9 mouse cellular contexts compared by ENCODE assay signal in the genomic region with DNA sequence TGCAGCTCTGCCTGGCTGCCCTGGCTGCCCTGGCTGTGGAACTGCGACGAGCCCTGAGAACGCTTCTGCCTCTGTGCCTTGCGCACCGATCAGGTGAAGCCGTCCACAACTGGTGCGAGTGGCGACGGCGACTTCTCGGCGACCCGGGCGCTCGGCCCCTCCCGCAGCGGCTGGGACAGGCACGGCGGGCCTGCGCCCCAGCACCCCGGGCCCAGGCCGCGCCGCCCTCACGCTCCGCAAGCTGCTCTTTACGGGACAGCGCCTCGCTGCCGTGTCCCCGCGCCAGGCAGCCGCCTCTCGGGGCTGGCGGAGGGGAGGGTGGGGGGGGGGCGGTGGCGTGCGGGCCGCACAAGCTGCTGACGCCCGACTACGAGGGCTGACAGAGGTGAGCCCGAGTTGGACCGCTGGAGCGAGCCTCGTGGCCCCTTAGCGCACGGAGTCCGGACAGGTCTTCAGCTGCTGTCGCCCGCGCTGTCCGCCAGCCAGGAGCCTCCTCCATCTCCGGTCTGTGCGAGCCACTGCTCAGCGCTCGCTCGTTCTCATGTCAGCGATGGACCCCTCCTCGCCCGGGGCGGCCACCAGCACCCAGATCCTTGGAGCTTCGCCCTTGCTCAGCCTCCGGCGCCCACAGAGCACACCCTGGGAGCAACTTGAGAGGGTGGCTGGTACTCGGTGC. TPM values are rescaled to one million over a fixed set of nuclear protein-coding genes. Genes with fewer than 3 reads are reported as not detected.
DNase-seq lines count a peak whose midpoint lies in the region; ATAC-seq and TF ChIP-seq lines count a peak whose summit lies in the region.
"Had no signal": no experiment of that assay in that cellular context is flagged by ENCODE, and none has a peak within 500 bp of the region (broad histone marks: within the 10 kb centered on the region; RNA-seq: fewer than 3 reads in every experiment).

No protein-coding gene starts in this region.

- TF ChIP-seq EP300 in heart, adult 2 months (IDR thresholded peaks at IDR 0.05; ENCODE audit: insufficient read depth, low read depth, low read length): no peak

- H3K4me3 ChIP-seq in heart, adult 2 months: peak overlapping the region; percentile 42
- H3K4me3 ChIP-seq in kidney, embryonic 14.5 days (ENCODE audit: low read length): peak overlapping the region; percentile 59

- no peaks in the 10 kb centered on the region for H3K79me2 ChIP-seq in heart, adult 2 months (replicated peaks; ENCODE audit: control insufficient read depth, insufficient read depth, low read length)

- intact Hi-C loops in heart, adult 2 months (cut with DNase I): loop anchor here (2.0 kb wide), 1 partner anchor 78 kb away; no protein-coding TSS in a partner anchor

- no peaks in the 10 kb centered on the region; the same call in 1 of the 2 replicates for H3K4me1 ChIP-seq in heart, adult 2 months (ENCODE audit: control insufficient read depth, insufficient read depth, low read length)
- H3K4me1 ChIP-seq in kidney, embryonic 14.5 days (ENCODE audit: control insufficient read depth, insufficient read depth, low read length): no peaks in the 10 kb centered on the region

- peak; percentile 31 to 37 for DNase-seq in layer of hippocampus, postnatal 10 days (ENCODE audit: low spot score in 2 of 2)
- DNase-seq in layer of hippocampus, postnatal 36 days: no peak
- DNase-seq in heart, adult 2 months: peak; percentile 56 to 58
- peak; percentile 13 for DNase-seq in lung, postnatal 10 days
- peak; percentile 22 for DNase-seq in right cerebral cortex, postnatal 4 days
- no peak for DNase-seq in layer of hippocampus, adult 9-10 months (ENCODE audit: low spot score)

- no peak for TF ChIP-seq CTCF in heart, adult 2 months (IDR thresholded peaks at IDR 0.05)

- peak overlapping the region; percentile 75 for H3K27ac ChIP-seq in heart, adult 2 months
- H3K27ac ChIP-seq in kidney, embryonic 14.5 days (ENCODE audit: low read depth, low read length): no peak overlapping the region

- no peaks in the 10 kb centered on the region for H3K9me3 ChIP-seq in kidney, embryonic 14.5 days (ENCODE audit: control insufficient read depth, low read length)
- H3K9me3 ChIP-seq: G1E had no signal

- peak; percentile 9; the same call in 1 of the 2 replicates for TF ChIP-seq POLR2A in heart, adult 2 months (IDR thresholded peaks at IDR 0.05; ENCODE audit: insufficient read depth, low read depth, low read length)

- peak overlapping the region; percentile 57 for H3K9ac ChIP-seq in heart, adult 2 months (ENCODE audit: low read depth, low read length)
- peak overlapping the region; percentile 67 for H3K9ac ChIP-seq in kidney, embryonic 14.5 days (ENCODE audit: low read depth, low read length)

- no peaks in the 10 kb centered on the region for H3K27me3 ChIP-seq in heart, adult 2 months (ENCODE audit: control insufficient read depth, insufficient read depth, low read length)
- peaks cover 11% of the 10 kb centered on the region for H3K27me3 ChIP-seq in kidney, embryonic 14.5 days (ENCODE audit: control insufficient read depth, insufficient read depth, low read length)

- WGBS in heart, adult 2 months: 2% methylated on average over 64 of the region's 66 CpGs
- under 1% methylated on average over 49 of the region's 66 CpGs for WGBS in kidney, embryonic 14.5 days

- peak; percentile 72 for ATAC-seq in common myeloid progenitor, adult 5-6 weeks (replicated peaks; ENCODE audit: low read depth, poor library complexity, severe bottlenecking)
- ATAC-seq in kidney, embryonic 14.5 days (ENCODE audit: low FRiP score, low TSS enrichment): peak; percentile 95

- H3K4me2 ChIP-seq in kidney, embryonic 14.5 days (replicated peaks; ENCODE audit: low read depth, low read length): peak overlapping the region; percentile 99

- peaks cover 4% of the 10 kb centered on the region for H3K36me3 ChIP-seq in heart, adult 2 months (ENCODE audit: control insufficient read depth, insufficient read depth, low read length)
- H3K36me3 ChIP-seq in kidney, embryonic 14.5 days (ENCODE audit: control insufficient read depth, insufficient read depth, low read length): no peaks in the 10 kb centered on the region
- H3K36me3 ChIP-seq: G1E had no signal

RNA-seq across cellular contexts. Expression of a gene that starts 16.5 kb away (rescaled TPM):
- total RNA-seq in layer of hippocampus, postnatal 10 days (2021): 10 to 100 TPM; 51.2 to 60.7 TPM
- 10 to 100 TPM; 37.7 to 48.1 TPM for total RNA-seq in layer of hippocampus, postnatal 36 days (2021)
- 54.2 and 64.1 TPM in 2 replicates for total RNA-seq in common myeloid progenitor, adult 5-6 weeks (2017)
- total RNA-seq in heart, adult 2 months (2021): 100 to 1,000 TPM; 189 to 213 TPM
- 39.1 and 97.7 TPM in 2 replicates for polyA plus RNA-seq in heart, adult 2 months (2012; rRNA removed)
- polyA plus RNA-seq in kidney, embryonic 14.5 days (2014; fragmentation: Nextera tagmentation; extraction: Ambion mirVana): 34.0 and 35.5 TPM in 2 replicates

Comparison
In these comparisons a context has a peak if more than half of its experiments do, and no peak if none do; other contexts are left out.
1. DNase-seq: peak in layer of hippocampus, postnatal 10 days (2 of 2), heart, adult 2 months (2 of 2), lung, postnatal 10 days (single experiment) and right cerebral cortex, postnatal 4 days (single experiment); none in layer of hippocampus, postnatal 36 days (0 of 2) and layer of hippocampus, adult 9-10 months (single experiment).